Mouse (Mus musculus): ENCODE data around the gene Gm5426.

GRCm38 (mm10) chr10:96125771-96126454 lies 10.5 kb upstream of the Gm5426 start:
- TF ChIP-seq POLR2A (IDR thresholded peaks at IDR 0.05; ENCODE audit: control insufficient read depth, low read depth, low read length) (no peak), CTCF (IDR thresholded peaks at IDR 0.05; ENCODE audit: control insufficient read depth, insufficient read depth, insufficient replicate concordance, low read depth, low read length) (no peak)

Data from testis, adult 2 months (tissue).